Mouse (Mus musculus): ENCODE results near the gene Ppp2r3d. TPM values are rescaled to one million over a fixed set of nuclear protein-coding genes. Genes with fewer than 3 reads are reported as not detected.
"Not testable (repeated sequence)": the region's sequence is repeated elsewhere in the genome, so short reads cannot be mapped to it uniquely, and the experiment has no call there.

Ppp2r3d gene
- polyA plus RNA-seq (2015; fragmentation: Nextera tagmentation; extraction: Ambion mirVana) = 131 and 136 TPM in 2 replicates

DNA sequence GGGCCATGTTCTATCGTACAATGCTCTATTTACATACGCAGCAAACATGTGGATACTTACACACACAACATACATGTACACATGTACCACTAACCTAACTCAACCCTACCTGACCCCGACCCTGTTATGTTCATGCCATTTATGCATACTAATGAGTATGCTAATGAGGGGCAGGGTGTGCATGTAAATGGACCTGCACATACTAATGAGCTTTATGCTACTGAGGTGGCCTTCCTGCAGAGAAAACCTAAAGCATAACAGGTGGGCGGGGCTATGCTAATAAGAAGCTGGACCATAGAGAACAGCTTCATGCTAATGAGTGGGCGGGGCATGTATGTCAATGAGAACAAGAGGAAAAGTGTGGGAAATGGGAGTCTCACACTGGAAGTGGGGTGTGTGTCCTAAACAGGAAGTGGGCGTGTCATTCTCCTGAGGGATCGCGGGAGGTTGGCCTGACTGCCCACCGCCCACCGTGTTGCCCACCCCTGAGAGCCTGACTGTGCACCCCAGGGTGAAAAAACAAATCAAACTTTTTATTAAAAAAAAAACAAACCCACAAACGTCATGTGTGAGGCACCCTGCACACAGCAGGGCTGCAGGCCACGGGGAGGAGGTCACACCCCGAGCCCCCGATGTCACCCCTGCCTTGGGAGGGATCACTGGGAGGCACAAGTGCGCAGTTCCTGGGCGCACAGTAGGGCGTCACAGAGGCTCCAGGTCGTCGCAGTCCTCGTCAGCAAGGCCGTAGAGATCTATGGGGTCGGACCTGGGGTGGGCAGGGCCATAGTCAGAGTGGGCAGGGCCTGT, at the start of gene Ppp2r3d:
Ppp2r3d (minus strand) TSS at position 803 of the 807 bp plus-strand sequence.
- peak; percentile 74 for ATAC-seq (replicated peaks; ENCODE audit: low FRiP score, low read depth)
- Histone ChIP-seq H3K4me1 (replicated peaks; ENCODE audit: insufficient read depth, low read length) (no peaks in the 10 kb centered on the region), H3K4me2 (ENCODE audit: low read length) (no peak within 1 kb of the TSS), H3K27ac (no peak within 1 kb of the TSS), H3K27me3 (ENCODE audit: insufficient read depth, low read length) (no peaks in the 10 kb centered on the region), H3K9me3 (replicated peaks; ENCODE audit: low read length) (no peaks in the 10 kb centered on the region), H3K9ac (ENCODE audit: low read depth, low read length) (no peak within 1 kb of the TSS), H3K4me3 (replicated peaks; ENCODE audit: low read depth, low read length) (no peak within 1 kb of the TSS), H3K36me3 (ENCODE audit: insufficient read depth, low read length) (peaks cover 8% of the 10 kb centered on the region; the same call in 1 of the 2 replicates)
- WGBS = 96% methylated on average over 22 of the region's 22 CpGs
- DNase-seq (ENCODE audit: low spot score) = no peak
- no peak for TF ChIP-seq CTCF (IDR thresholded peaks at IDR 0.05; ENCODE audit: low read depth)

DNA sequence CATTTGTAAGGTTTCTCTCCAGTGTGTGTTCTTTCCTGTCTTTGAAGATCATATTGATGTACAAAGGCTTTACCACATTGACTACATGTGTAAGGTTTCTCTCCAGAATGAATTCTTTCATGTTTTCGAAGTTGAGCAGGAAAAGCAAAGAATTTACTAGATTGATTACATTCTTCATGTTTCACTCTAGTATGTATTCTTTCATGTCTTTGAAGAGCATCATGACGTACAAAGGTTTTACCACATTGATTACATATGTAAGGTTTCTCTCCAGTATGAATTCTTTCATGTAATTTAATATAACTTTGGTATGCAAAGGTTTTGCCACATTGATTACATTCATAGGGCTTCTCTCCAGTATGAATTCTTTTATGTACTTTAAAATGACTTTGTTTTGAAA, 17.0 kb upstream of the Ppp2r3d start, which contains the start of gene Gm21836:
Gm21836 (minus strand) TSS at position 101 of the 400 bp plus-strand sequence.
- DNase-seq (ENCODE audit: low spot score); H3K4me3 ChIP-seq (replicated peaks; ENCODE audit: low read depth, low read length); H3K4me2 ChIP-seq (ENCODE audit: low read length); H3K4me1 ChIP-seq (replicated peaks; ENCODE audit: insufficient read depth, low read length); H3K27ac ChIP-seq; H3K36me3 ChIP-seq (ENCODE audit: insufficient read depth, low read length); H3K27me3 ChIP-seq (ENCODE audit: insufficient read depth, low read length); H3K9me3 ChIP-seq (replicated peaks; ENCODE audit: low read length); ATAC-seq (replicated peaks; ENCODE audit: low FRiP score, low read depth); H3K9ac ChIP-seq (ENCODE audit: low read depth, low read length): not testable (repeated sequence)
- 89% methylated on average over 2 of the region's 2 CpGs for whole genome bisulfite sequencing

DNA sequence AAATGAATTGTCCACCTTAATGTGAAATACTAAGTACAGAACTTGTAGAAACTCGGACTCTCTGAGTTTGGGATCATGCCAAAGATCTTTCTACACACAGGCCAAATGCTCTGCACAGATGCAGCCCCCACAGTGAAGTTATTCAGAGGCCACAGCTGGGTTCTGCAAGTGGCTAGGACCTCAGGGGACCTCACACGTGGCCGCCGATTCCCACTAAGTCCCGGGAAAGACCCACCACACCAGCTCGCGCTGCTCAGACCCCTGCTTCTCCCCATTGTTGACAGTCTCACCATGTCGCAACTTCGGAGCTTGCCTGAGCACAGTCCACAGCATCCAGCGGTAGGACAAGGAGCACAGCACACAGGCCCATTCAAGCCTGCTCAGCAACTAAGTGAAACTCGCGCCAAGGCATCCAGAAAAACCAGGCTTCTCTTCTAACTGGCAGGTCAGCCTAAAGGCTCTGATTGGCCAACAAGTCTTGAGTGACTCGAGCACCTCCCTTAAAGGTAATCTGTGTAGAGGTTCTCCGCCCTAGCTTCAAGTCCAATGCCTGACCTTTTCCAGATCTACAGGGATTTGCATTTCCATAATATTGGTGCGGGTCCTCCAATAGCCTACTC, 3.8 kb upstream of the Ppp2r3d start:
- not testable (repeated sequence) for H3K27ac ChIP-seq; ATAC-seq (replicated peaks; ENCODE audit: low FRiP score, low read depth); H3K36me3 ChIP-seq (ENCODE audit: insufficient read depth, low read length); H3K4me2 ChIP-seq (ENCODE audit: low read length); H3K4me3 ChIP-seq (replicated peaks; ENCODE audit: low read depth, low read length); DNase-seq (ENCODE audit: low spot score); H3K9me3 ChIP-seq (replicated peaks; ENCODE audit: low read length); H3K27me3 ChIP-seq (ENCODE audit: insufficient read depth, low read length); H3K9ac ChIP-seq (ENCODE audit: low read depth, low read length); H3K4me1 ChIP-seq (replicated peaks; ENCODE audit: insufficient read depth, low read length)
- WGBS = 56% methylated on average over 13 of the region's 15 CpGs

DNA sequence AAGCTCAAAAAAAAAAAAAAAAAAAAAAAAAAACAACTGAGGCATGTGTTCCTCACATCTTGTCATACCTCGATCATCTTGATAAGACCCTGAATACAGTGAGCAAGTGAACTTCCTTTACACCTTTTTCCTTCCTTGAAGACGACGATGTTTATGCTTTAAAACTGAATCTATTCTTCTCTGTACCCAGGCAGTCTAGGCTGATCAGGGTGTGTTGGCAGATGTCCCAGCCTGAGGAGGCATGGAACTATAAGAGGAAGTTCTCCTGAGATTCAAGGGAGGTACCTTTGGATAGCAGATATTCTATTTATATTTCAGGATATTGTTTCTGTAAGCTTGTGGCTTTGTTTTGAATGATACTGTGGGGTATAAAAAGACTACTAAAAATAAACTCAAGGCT, 1.4 kb upstream of the Ppp2r3d start:
- no peak for TF ChIP-seq CTCF (IDR thresholded peaks at IDR 0.05; ENCODE audit: low read depth)
- H3K36me3 ChIP-seq (ENCODE audit: insufficient read depth, low read length) = peaks cover 8% of the 10 kb centered on the region; the same call in 1 of the 2 replicates
- no peak overlapping the region for H3K27ac ChIP-seq
- no peak overlapping the region for H3K4me3 ChIP-seq (replicated peaks; ENCODE audit: low read depth, low read length)
- DNase-seq (ENCODE audit: low spot score) (peak; percentile 29), ATAC-seq (replicated peaks; ENCODE audit: low FRiP score, low read depth) (no peak)
- no peaks in the 10 kb centered on the region for H3K9me3 ChIP-seq (replicated peaks; ENCODE audit: low read length)
- no peaks in the 10 kb centered on the region for H3K27me3 ChIP-seq (ENCODE audit: insufficient read depth, low read length)
- H3K4me1 ChIP-seq (replicated peaks; ENCODE audit: insufficient read depth, low read length) = no peaks in the 10 kb centered on the region
- no peak overlapping the region for H3K9ac ChIP-seq (ENCODE audit: low read depth, low read length)
- 78% methylated on average over 3 of the region's 3 CpGs for WGBS
- H3K4me2 ChIP-seq (ENCODE audit: low read length) = no peak overlapping the region

DNA sequence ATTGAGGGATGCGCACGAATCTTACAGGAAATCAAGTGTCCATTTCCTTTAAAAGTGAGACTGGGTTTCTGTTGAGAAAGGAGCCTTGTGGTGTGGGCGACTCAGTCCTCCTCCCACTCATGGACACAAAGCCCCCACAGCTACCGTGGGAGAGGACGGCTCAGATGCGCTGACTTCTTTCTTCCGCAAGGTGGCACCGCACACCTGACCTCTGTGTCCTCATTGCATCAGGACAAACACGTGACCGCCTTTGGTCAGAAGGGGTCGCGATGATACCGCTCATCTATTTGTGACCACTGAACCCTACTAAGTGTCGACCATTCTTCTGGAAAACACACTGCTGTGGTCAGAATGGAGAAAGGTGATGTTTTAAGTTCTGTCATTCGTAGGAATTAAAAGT, 1.0 kb downstream of the Ppp2r3d start:
- H3K9ac ChIP-seq (ENCODE audit: low read depth, low read length) = no peak overlapping the region
- H3K27me3 ChIP-seq (ENCODE audit: insufficient read depth, low read length) = no peaks in the 10 kb centered on the region
- DNase-seq (ENCODE audit: low spot score) = no peak
- H3K27ac ChIP-seq = no peak overlapping the region
- no peak overlapping the region for H3K4me3 ChIP-seq (replicated peaks; ENCODE audit: low read depth, low read length)
- H3K9me3 ChIP-seq (replicated peaks; ENCODE audit: low read length) = no peaks in the 10 kb centered on the region
- 93% methylated on average over 15 of the region's 15 CpGs for WGBS
- TF ChIP-seq CTCF (IDR thresholded peaks at IDR 0.05; ENCODE audit: low read depth) = no peak
- ATAC-seq (replicated peaks; ENCODE audit: low FRiP score, low read depth) = peak; percentile 48
- no peaks in the 10 kb centered on the region for H3K4me1 ChIP-seq (replicated peaks; ENCODE audit: insufficient read depth, low read length)
- H3K4me2 ChIP-seq (ENCODE audit: low read length) = no peak overlapping the region
- peaks cover 8% of the 10 kb centered on the region; the same call in 1 of the 2 replicates for H3K36me3 ChIP-seq (ENCODE audit: insufficient read depth, low read length)

DNA sequence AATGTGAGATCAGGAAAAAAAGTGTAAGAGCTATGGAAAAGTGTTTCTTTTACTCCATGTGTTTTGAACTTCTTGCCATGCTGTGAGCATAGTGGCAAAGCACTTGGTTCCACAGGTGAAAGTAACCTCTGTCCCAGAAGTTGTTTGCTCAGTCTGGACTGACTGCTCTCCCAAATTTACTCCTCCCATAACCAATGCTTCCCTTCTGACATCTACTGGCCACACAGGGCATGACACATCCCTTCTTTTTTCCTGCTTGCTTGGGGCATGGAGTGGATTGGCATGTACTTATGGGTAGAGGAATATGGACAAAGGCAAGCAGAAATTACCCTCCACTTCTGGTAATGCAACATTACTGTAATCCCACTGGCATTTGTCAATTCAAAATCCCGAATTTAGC, 20.1 kb downstream of the Ppp2r3d start:
- ATAC-seq (replicated peaks; ENCODE audit: low FRiP score, low read depth) = no peak
- Histone ChIP-seq H3K4me2 (ENCODE audit: low read length) (no peak overlapping the region), H3K27ac (no peak overlapping the region), H3K36me3 (ENCODE audit: insufficient read depth, low read length) (no peaks in the 10 kb centered on the region), H3K9me3 (replicated peaks; ENCODE audit: low read length) (no peaks in the 10 kb centered on the region), H3K4me1 (replicated peaks; ENCODE audit: insufficient read depth, low read length) (no peaks in the 10 kb centered on the region), H3K27me3 (ENCODE audit: insufficient read depth, low read length) (no peaks in the 10 kb centered on the region), H3K9ac (ENCODE audit: low read depth, low read length) (no peak overlapping the region), H3K4me3 (replicated peaks; ENCODE audit: low read depth, low read length) (no peak overlapping the region)
- WGBS = 3% methylated on average over 1 of the region's 1 CpGs
- TF ChIP-seq CTCF (IDR thresholded peaks at IDR 0.05; ENCODE audit: low read depth) = peak; percentile 83
- DNase-seq (ENCODE audit: low spot score) = peak; percentile 54
